Mouse (Mus musculus) small intestine, adult 2 months (tissue): ENCODE measurements at regions not wholly inside any gene's neighbourhood (a gene's known extent, or its start where the extent isn't known, plus 50 kb on each side); places are given as distances from the start of the nearest gene placed in this dataset.

Source experiments
- H3K27ac ChIP-seq: fragments of 200-500 bp; 2 replicates; pipeline ENCODE4 v1.5.1; 2012; ENCODE audit warnings: low read depth, low read length, control low read depth, inconsistent platforms; ENCODE audit not compliant: insufficient read depth
- H3K27me3 ChIP-seq: fragments of 200-500 bp; 2 replicates; pipeline ENCODE4 v1.6.1; 2012; ENCODE audit warnings: mild to moderate bottlenecking, moderate library complexity, low read length, inconsistent platforms; ENCODE audit not compliant: control insufficient read depth, insufficient read depth
- H3K36me3 ChIP-seq: fragments of 200-500 bp; 2 replicates; pipeline ENCODE4 v1.6.1; 2012; ENCODE audit warnings: mild to moderate bottlenecking, low read length, control low read depth, inconsistent platforms; ENCODE audit not compliant: control insufficient read depth, insufficient read depth
- H3K4me1 ChIP-seq: fragments of 200-500 bp; 2 replicates; pipeline ENCODE4 v1.6.1; 2012; ENCODE audit warnings: low read length, inconsistent platforms, mixed read lengths; ENCODE audit not compliant: control insufficient read depth, insufficient read depth, insufficient read length
- H3K4me3 ChIP-seq: fragments of 200-500 bp; 2 replicates; pipeline ENCODE4 v1.5.1; 2012; ENCODE audit warnings: low read depth, mild to moderate bottlenecking, control low read depth, inconsistent platforms, low read length, moderate library complexity
- CTCF ChIP-seq: fragments of 200-500 bp; IDR thresholded peaks from 2 replicates; pipeline ENCODE4 v1.5.1; 2012; ENCODE audit warnings: low read depth, mild to moderate bottlenecking, control low read depth, inconsistent platforms, low read length, moderate library complexity, mixed read lengths; ENCODE audit not compliant: insufficient replicate concordance, insufficient read length; ENCODE audit errors: extremely low read depth
- POLR2A ChIP-seq: fragments of 200-500 bp; IDR thresholded peaks from 2 replicates; pipeline ENCODE4 v1.6.1; 2012; ENCODE audit warnings: low read depth, mild to moderate bottlenecking, control low read depth, inconsistent platforms, low read length, moderate library complexity
- WGBS: fragments of 180-500 bp; shearing (Covaris S2); methylation state at CpG from one replicate; pipeline ENCODE4 v1.1.7; 2018; 5-methylcytosine and 5-hydroxymethylcytosine counted together

GRCm38 (mm10) chr13:93243076-93243475, 50.9 kb upstream of the Tent2 start:
- 40% methylated on average over 2 of the region's 2 CpGs for WGBS
- peaks cover 7% of the 10 kb centered on the region; the same call in 1 of the 2 replicates for H3K4me1 ChIP-seq
- H3K4me3 ChIP-seq: no peak overlapping the region
- TF ChIP-seq POLR2A: no peak
- no peaks in the 10 kb centered on the region for H3K27me3 ChIP-seq
- H3K27ac ChIP-seq: peak overlapping the region; percentile 75
- no peaks in the 10 kb centered on the region for H3K36me3 ChIP-seq

GRCm38 (mm10) chr13:93248711-93249110, 50.7 kb upstream of the Homer1 start:
- 73% methylated on average over 4 of the region's 4 CpGs for WGBS
- H3K4me3 ChIP-seq: no peak overlapping the region
- H3K4me1 ChIP-seq: peaks cover 2% of the 10 kb centered on the region; the same call in 1 of the 2 replicates
- no peak overlapping the region for H3K27ac ChIP-seq
- no peaks in the 10 kb centered on the region for H3K36me3 ChIP-seq
- no peaks in the 10 kb centered on the region for H3K27me3 ChIP-seq
- TF ChIP-seq POLR2A (no peak), CTCF (no peak)
